Comparison of ENCODE assay signal across 8 mouse cellular contexts in genomic region chr10:24164137-24164908, GRCm38 (mm10). TPM values are rescaled to one million over a fixed set of nuclear protein-coding genes. Genes with fewer than 3 reads are reported as not detected.
DNase-seq lines count a peak whose midpoint lies in the region; ATAC-seq and TF ChIP-seq lines count a peak whose summit lies in the region.

No protein-coding gene starts in this region.

- no peak for TF ChIP-seq EP300 in liver, embryonic 14.5 days (IDR thresholded peaks at IDR 0.05; ENCODE audit: low read depth)

- no peak overlapping the region for H3K9ac ChIP-seq in hindbrain, embryonic 12.5 days
- no peak overlapping the region for H3K9ac ChIP-seq in liver, embryonic 14.5 days (replicated peaks)
- no peak overlapping the region for H3K9ac ChIP-seq in neural tube, embryonic 12.5 days

- peaks cover 17% of the 10 kb centered on the region for H3K4me1 ChIP-seq in bone marrow, adult 2 months (ENCODE audit: control insufficient read depth, insufficient read depth, low read length)
- peaks cover 19% of the 10 kb centered on the region for H3K4me1 ChIP-seq in hindbrain, embryonic 12.5 days
- peaks cover 6 to 26% of the 10 kb centered on the region in 2 experiments for H3K4me1 ChIP-seq in liver, embryonic 14.5 days (replicated peaks; ENCODE audit: control insufficient read depth in 2 of 2, insufficient read depth in 2 of 2, low read length in 1 of 2)
- peaks cover 17% of the 10 kb centered on the region for H3K4me1 ChIP-seq in neural tube, embryonic 12.5 days

- no peak for TF ChIP-seq CTCF in bone marrow, adult 2 months (IDR thresholded peaks at IDR 0.05; ENCODE audit: control insufficient read depth, insufficient read depth, low read length)
- TF ChIP-seq CTCF in liver, embryonic 14.5 days (IDR thresholded peaks at IDR 0.05; ENCODE audit: low read depth), result no peak

- H3K36me3 ChIP-seq in hindbrain, embryonic 12.5 days, result 0 out of 2 replicates have a peak, but pooled peaks cover 7% of the 10 kb centered on the region
- H3K36me3 ChIP-seq in liver, embryonic 14.5 days (replicated peaks; ENCODE audit: control insufficient read depth, insufficient read depth, low read depth), result no peaks in the 10 kb centered on the region
- H3K36me3 ChIP-seq in neural tube, embryonic 12.5 days, result peaks cover 1% of the 10 kb centered on the region; the same call in 1 of the 2 replicates

- no peak for TF ChIP-seq POLR2A in bone marrow, adult 2 months (IDR thresholded peaks at IDR 0.05; ENCODE audit: borderline replicate concordance, control insufficient read depth, low read depth, low read length)

- peak; percentile 46; the same call in 1 of the 2 replicates for ATAC-seq in hindbrain, embryonic 12.5 days (ENCODE audit: low FRiP score)
- peak; percentile 38; the same call in 1 of the 2 replicates for ATAC-seq in liver, embryonic 14.5 days (ENCODE audit: insufficient read depth)
- peak; percentile 25; the same call in 1 of the 2 replicates for ATAC-seq in neural tube, embryonic 12.5 days (ENCODE audit: low FRiP score, low read depth)
- no peak for ATAC-seq in erythroblast, adult 5-6 weeks (replicated peaks; ENCODE audit: low FRiP score, poor library complexity, severe bottlenecking)

- H3K4me2 ChIP-seq in hindbrain, embryonic 12.5 days (replicated peaks), result no peak overlapping the region
- no peak overlapping the region for H3K4me2 ChIP-seq in liver, embryonic 14.5 days (ENCODE audit: low read depth)
- no peak overlapping the region for H3K4me2 ChIP-seq in neural tube, embryonic 12.5 days (replicated peaks)

- no peak overlapping the region for H3K4me3 ChIP-seq in bone marrow, adult 2 months (replicated peaks; ENCODE audit: control insufficient read depth, low read depth, low read length)
- H3K4me3 ChIP-seq in hindbrain, embryonic 12.5 days, result no peak overlapping the region
- no peak overlapping the region for H3K4me3 ChIP-seq in liver, embryonic 14.5 days (ENCODE audit: insufficient read depth in 1 of 2, low read depth in 2 of 2, low read length in 2 of 2)
- H3K4me3 ChIP-seq in neural tube, embryonic 12.5 days, result no peak overlapping the region

- no peaks in the 10 kb centered on the region; the same call in 1 of the 2 replicates for H3K9me3 ChIP-seq in hindbrain, embryonic 12.5 days (replicated peaks)
- H3K9me3 ChIP-seq in liver, embryonic 14.5 days (ENCODE audit: control insufficient read depth, low read length), result no peaks in the 10 kb centered on the region
- H3K9me3 ChIP-seq in neural tube, embryonic 12.5 days, result no peaks in the 10 kb centered on the region

- WGBS in bone marrow, adult 2 months, result 47% methylated on average over 11 of the region's 11 CpGs
- WGBS in hindbrain, embryonic 12.5 days, result 30% methylated on average over 11 of the region's 11 CpGs
- 44% methylated on average over 11 of the region's 11 CpGs for WGBS in liver, embryonic 14.5 days (ENCODE audit: insufficient replicate concordance)
- 25% methylated on average over 11 of the region's 11 CpGs for WGBS in neural tube, embryonic 12.5 days

- no peaks in the 10 kb centered on the region for H3K27me3 ChIP-seq in hindbrain, embryonic 12.5 days
- H3K27me3 ChIP-seq in liver, embryonic 14.5 days (ENCODE audit: control insufficient read depth, insufficient read depth, low read length), result no peaks in the 10 kb centered on the region
- no peaks in the 10 kb centered on the region for H3K27me3 ChIP-seq in neural tube, embryonic 12.5 days (replicated peaks)

- peak; percentile 36 for DNase-seq in layer of hippocampus, adult 9-11 months
- no peak for DNase-seq in layer of hippocampus, adult 8-10 months (ENCODE audit: low spot score in 2 of 2)
- DNase-seq in liver, embryonic 14.5 days (ENCODE audit: low read depth in 3 of 3, low spot score in 3 of 3), result peak in 1 of 3 experiments; percentile 17
- DNase-seq in right cerebral cortex, postnatal 4 days, result no peak

- peak overlapping the region; percentile 66 for H3K27ac ChIP-seq in bone marrow, adult 2 months (ENCODE audit: control insufficient read depth, insufficient read depth, low read depth, low read length, poor library complexity)
- no peak overlapping the region for H3K27ac ChIP-seq in hindbrain, embryonic 12.5 days
- H3K27ac ChIP-seq in liver, embryonic 14.5 days, result no peak overlapping the region
- H3K27ac ChIP-seq in neural tube, embryonic 12.5 days, result no peak overlapping the region

RNA-seq across cellular contexts. Expression of gene Stx7, which starts 15.2 kb away (rescaled TPM):
- 100 to 1,000 TPM; 113 to 155 (median 140) TPM for total RNA-seq in layer of hippocampus, adult 8-10 months (2022)
- 15.6 and 33.0 TPM in 2 replicates for polyA plus RNA-seq in bone marrow, adult 2 months (2011; ENCODE audit: insufficient read depth, insufficient read length, low replicate concordance, missing spikeins)
- 149 and 158 TPM in 2 replicates for polyA plus RNA-seq in hindbrain, embryonic 12.5 days (2016; fragmentation: Nextera tagmentation; extraction: Ambion mirVana)
- polyA plus RNA-seq in liver, embryonic 14.5 days (2012; rRNA removed), result 8.9 and 20.3 TPM in 2 replicates
- 30.0 and 32.2 TPM in 2 replicates for polyA plus RNA-seq in liver, embryonic 14.5 days (2014; fragmentation: Nextera tagmentation; extraction: Ambion mirVana)
- 151 and 171 TPM in 2 replicates for polyA plus RNA-seq in neural tube, embryonic 12.5 days (2016; fragmentation: Nextera tagmentation; extraction: Ambion mirVana)
- 25.1 and 25.4 TPM in 2 replicates for total RNA-seq in erythroblast, adult 5-6 weeks (2015; ENCODE audit: low replicate concordance)
- total RNA-seq in erythroblast, adult 5-6 weeks (2017; ENCODE audit: low replicate concordance), result 23.7 and 25.3 TPM in 2 replicates

RNA-seq across cellular contexts. Expression of gene Taar9, which starts 55.0 kb away (rescaled TPM):
- total RNA-seq in layer of hippocampus, adult 8-10 months (2022), result not detected
- not detected in 2 replicates for polyA plus RNA-seq in bone marrow, adult 2 months (2011; ENCODE audit: insufficient read depth, insufficient read length, low replicate concordance, missing spikeins)
- polyA plus RNA-seq in hindbrain, embryonic 12.5 days (2016; fragmentation: Nextera tagmentation; extraction: Ambion mirVana), result not detected in 2 replicates
- not detected in 2 replicates for polyA plus RNA-seq in liver, embryonic 14.5 days (2012; rRNA removed)
- polyA plus RNA-seq in liver, embryonic 14.5 days (2014; fragmentation: Nextera tagmentation; extraction: Ambion mirVana), result not detected in 2 replicates
- not detected in 2 replicates for polyA plus RNA-seq in neural tube, embryonic 12.5 days (2016; fragmentation: Nextera tagmentation; extraction: Ambion mirVana)
- total RNA-seq in erythroblast, adult 5-6 weeks (2015; ENCODE audit: low replicate concordance), result not detected in 2 replicates
- total RNA-seq in erythroblast, adult 5-6 weeks (2017; ENCODE audit: low replicate concordance), result not detected in 2 replicates

RNA-seq across cellular contexts. Expression of gene Moxd1, which starts 59.0 kb away (rescaled TPM):
- total RNA-seq in layer of hippocampus, adult 8-10 months (2022), result 10 to 100 TPM in 1 of 4 experiments, 1 to 10 TPM in 3; 7.0 to 10.9 (median 7.5) TPM
- not detected in 2 replicates for polyA plus RNA-seq in bone marrow, adult 2 months (2011; ENCODE audit: insufficient read depth, insufficient read length, low replicate concordance, missing spikeins)
- polyA plus RNA-seq in hindbrain, embryonic 12.5 days (2016; fragmentation: Nextera tagmentation; extraction: Ambion mirVana), result 16.1 and 17.8 TPM in 2 replicates
- 0.08 and 0.12 TPM in 2 replicates for polyA plus RNA-seq in liver, embryonic 14.5 days (2012; rRNA removed)
- 0.15 TPM in 1 of 2 replicates, not detected in the other for polyA plus RNA-seq in liver, embryonic 14.5 days (2014; fragmentation: Nextera tagmentation; extraction: Ambion mirVana)
- polyA plus RNA-seq in neural tube, embryonic 12.5 days (2016; fragmentation: Nextera tagmentation; extraction: Ambion mirVana), result 32.6 and 39.2 TPM in 2 replicates
- total RNA-seq in erythroblast, adult 5-6 weeks (2015; ENCODE audit: low replicate concordance), result not detected in 2 replicates
- total RNA-seq in erythroblast, adult 5-6 weeks (2017; ENCODE audit: low replicate concordance), result not detected in 2 replicates

Comparison
In these comparisons a context has a peak if more than half of its experiments do, and no peak if none do; other contexts are left out.
1. RNA of gene Moxd1, which starts 59.0 kb away (polyA plus RNA-seq): 32.6 to 39.2 TPM in neural tube, embryonic 12.5 days and 16.1 to 17.8 TPM in hindbrain, embryonic 12.5 days; not detected in bone marrow, adult 2 months and 0.08 to 0.15 TPM in liver, embryonic 14.5 days; every median in the first group is over 10 times any median in the second.